Mouse (Mus musculus): ENCODE measurements around the gene Faf1. TPM values are rescaled to one million over a fixed set of nuclear protein-coding genes. Genes with fewer than 3 reads are reported as not detected.

Faf1 gene
- total RNA-seq, 2 experiments from 2014 or later = 29.8 to 30.6 TPM

DNA sequence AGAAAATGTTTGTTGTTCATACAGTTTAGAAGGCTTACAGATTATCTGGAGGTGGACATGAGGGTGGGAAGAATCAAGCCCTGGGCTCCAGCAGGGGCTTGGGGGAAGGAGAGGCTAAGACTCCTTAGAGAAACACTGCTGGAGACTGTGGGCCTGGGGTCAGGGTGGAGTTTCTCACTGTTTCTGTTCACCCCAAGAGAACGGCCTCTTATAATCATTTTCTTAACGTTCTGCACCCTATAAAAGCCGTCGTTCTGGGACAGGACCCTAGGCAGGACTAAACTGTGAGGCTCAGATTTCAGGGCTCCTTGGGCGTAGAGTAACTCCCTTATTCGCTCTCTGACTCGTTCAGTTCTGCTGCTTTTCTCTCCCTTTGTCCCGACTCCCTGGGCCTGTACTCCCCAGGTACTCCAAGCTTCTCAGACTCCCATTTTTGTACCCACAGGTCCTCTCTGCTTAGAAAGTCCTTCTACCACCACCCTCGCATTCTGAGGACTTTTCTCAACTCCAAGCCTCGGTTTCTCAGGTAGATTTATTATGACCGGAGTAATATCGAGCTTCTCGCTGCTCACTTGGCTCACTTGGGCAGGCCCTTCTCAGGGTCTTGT lies 310.5 kb downstream of the Faf1 start:
- intact Hi-C loops (cut with DNase I) = no loop called here

DNA sequence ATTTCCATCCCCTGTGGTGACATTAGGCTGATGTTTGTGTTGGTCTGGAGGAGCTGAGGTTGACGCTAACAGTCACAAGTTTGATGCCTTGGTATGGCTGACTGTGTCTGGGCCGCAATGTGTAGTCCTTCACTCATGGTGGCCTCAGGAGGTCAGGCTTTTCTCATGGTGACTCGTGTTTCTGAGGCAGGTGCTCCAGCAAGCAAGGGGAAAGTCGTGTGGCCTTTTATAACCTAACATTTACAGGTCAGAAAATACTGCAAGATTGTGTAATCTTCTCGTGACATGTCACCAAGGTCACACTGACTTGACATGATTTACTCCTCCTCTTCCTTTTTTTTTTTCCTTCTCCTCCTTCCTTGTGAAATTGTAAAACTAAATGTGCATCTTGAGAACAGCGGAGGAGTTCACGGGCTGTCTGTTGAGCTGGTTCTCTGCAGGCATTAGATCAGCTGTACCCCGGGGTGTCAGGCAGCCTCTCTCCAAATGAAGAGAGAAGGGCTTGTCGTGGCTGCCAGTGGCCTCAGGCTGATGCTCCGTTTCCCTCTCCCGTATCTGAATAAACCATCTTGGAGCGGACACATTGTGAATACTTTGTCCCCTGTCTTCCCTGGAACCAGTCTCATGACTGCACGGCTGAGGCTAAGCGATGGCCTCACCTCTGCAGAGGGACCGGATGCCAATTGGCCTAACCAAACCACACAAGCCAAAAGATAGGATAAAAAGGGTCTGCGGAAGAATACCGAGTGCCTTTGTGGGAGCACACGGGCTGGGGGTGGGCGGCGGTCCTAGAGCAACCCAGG lies 311.4 kb downstream of the Faf1 start:
- DNase-seq = no peak
- intact Hi-C loops (cut with DNase I) = no loop called here

More for the DNA sequence above, 310.5 kb downstream of the Faf1 start:
- no peak for DNase-seq

DNA sequence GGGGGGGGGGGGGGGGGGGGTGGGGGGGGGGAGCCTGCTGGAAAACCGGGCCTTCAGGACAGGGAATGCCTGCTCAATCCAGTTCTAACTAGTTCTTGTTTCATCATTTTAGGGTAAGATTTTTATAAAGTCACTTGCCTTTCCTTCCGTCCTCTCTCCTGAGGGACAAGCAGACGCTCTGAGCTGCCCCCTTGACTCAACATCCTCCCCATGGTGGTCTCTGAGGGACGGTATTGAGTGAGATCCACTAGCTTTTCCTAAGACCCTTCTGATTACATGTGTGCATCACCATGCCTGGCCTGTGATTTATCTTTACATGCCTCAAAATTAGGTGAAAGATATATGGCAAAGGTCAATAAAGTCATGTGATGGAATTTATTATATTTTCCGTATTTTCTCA lies 312.0 kb downstream of the Faf1 start:
- DNase-seq = no peak
- intact Hi-C loops (cut with DNase I) = no loop called here

DNA sequence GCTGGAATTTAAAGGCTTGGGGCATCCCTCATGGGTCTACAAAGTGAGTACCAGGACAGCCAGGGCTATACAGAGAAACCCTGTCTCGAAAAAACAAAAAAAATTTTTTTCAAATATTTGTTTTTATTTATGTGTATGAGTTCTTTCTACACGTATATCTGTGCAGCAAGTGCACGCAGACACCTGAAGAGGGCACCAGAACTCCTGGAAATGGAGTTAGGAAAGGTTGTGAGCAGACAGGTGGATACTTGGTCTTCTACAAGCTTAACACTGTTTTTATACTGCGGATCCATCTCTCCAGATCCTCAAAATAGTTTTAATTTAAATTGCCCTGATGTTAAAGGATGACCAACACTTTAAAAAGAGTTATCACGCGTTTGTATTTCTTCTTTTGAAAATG lies 312.8 kb downstream of the Faf1 start:
- intact Hi-C loops (cut with DNase I) = no loop called here
- no peak for DNase-seq

DNA sequence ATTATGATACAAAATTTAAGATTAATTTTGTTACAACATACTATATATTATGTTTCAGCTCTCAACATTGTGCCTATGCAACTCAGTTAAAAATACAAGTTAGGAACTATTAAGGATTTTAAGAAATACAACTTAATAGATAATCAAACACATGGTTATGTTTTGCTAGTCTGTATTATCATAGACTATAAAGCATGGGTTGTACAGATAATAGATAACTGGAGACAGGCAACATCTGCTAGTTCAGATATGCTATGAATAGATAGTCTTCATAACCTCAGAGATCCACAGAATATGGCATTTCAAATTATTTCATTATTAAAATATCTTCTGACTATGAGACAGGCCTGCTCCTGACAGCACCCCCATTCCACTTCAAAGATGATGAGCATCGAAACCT lies 329.7 kb downstream of the Faf1 start:
- DNase-seq = no peak
- intact Hi-C loops (cut with DNase I) = no loop called here

Other genes with a start within 250 kb of the Faf1 start
- gene Rnf11, start 191.9 kb upstream of the Faf1 start, total RNA-seq (2021) = 100 to 1,000 TPM; 102 to 106 TPM
- gene 4930522H14Rik, start 145.3 kb upstream of the Faf1 start, total RNA-seq (2021) = not detected
- 10 to 100 TPM; 19.5 to 23.6 TPM for gene Cdkn2c, start 9.4 kb upstream of the Faf1 start, total RNA-seq (2021)